Mouse (Mus musculus): ENCODE data around the gene 1700016K19Rik.

GRCm38 (mm10) chr11:76000701-76001100 is 989 bp downstream of the 1700016K19Rik start:
- TF ChIP-seq CTCF (IDR thresholded peaks at IDR 0.05; ENCODE audit: control insufficient read depth, insufficient read depth, insufficient read length), result no peak
- no peak for TF ChIP-seq MAX (IDR thresholded peaks at IDR 0.05)
- TF ChIP-seq FOSL1 (IDR thresholded peaks at IDR 0.05; ENCODE audit: insufficient read depth, low read length, poor library complexity, severe bottlenecking), result no peak
- no peak for TF ChIP-seq USF1 (IDR thresholded peaks at IDR 0.05; ENCODE audit: low read depth)
- no peak for TF ChIP-seq CEBPB (IDR thresholded peaks at IDR 0.05; ENCODE audit: low read depth)

Measured in C2C12 (cell line).